Mouse (Mus musculus) heart, embryonic 16.5 days (tissue): ENCODE measurements around the gene Ccnd1. TPM values are rescaled to one million over a fixed set of nuclear protein-coding genes. Genes with fewer than 3 reads are reported as not detected.

ENCODE experiments used
- ATAC-seq: fragments of 200-750 bp; cut with Nextera tagmentation; replicated peaks from 2 replicates; pipeline ENCODE4 v1.8.0; 2017; ENCODE audit warnings: moderate number of reproducible peaks; ENCODE audit not compliant: insufficient read depth, low FRiP score; ENCODE audit errors: extremely low read depth
- H3K27ac ChIP-seq: fragments of 300-500 bp; sonication (generic); 2 replicates; pipeline ENCODE4 v1.5.1; 2014; ENCODE audit warnings: mild to moderate bottlenecking, low read length, control low read depth, moderate library complexity
- H3K27me3 ChIP-seq: fragments of 300-500 bp; sonication (generic); 2 replicates; pipeline ENCODE4 v1.6.1; 2014; ENCODE audit warnings: low read length, mixed read lengths; ENCODE audit not compliant: control insufficient read depth, insufficient read depth
- H3K36me3 ChIP-seq: fragments of 300-500 bp; sonication (generic); 2 replicates; pipeline ENCODE4 v1.6.1; 2014; ENCODE audit not compliant: control insufficient read depth, insufficient read depth
- H3K4me1 ChIP-seq: fragments of 300-500 bp; sonication (generic); 2 replicates; pipeline ENCODE4 v1.6.1; 2014; ENCODE audit warnings: low read length, mixed read lengths; ENCODE audit not compliant: control insufficient read depth, insufficient read depth
- H3K4me2 ChIP-seq: fragments of 300-500 bp; sonication (generic); 2 replicates; pipeline ENCODE4 v1.6.1; 2014; ENCODE audit warnings: low read depth, mild to moderate bottlenecking, control low read depth, low read length
- H3K4me3 ChIP-seq: fragments of 300-500 bp; sonication (generic); 2 replicates; pipeline ENCODE4 v1.5.1; 2014; ENCODE audit warnings: mild to moderate bottlenecking, control low read depth, low read length
- H3K9ac ChIP-seq: fragments of 300-500 bp; sonication (generic); 2 replicates; pipeline ENCODE4 v1.6.1; 2014; ENCODE audit warnings: low read length, control low read depth
- H3K9me3 ChIP-seq: fragments of 300-500 bp; sonication (generic); replicated peaks from 2 replicates; pipeline ENCODE4 v1.6.1; 2016; ENCODE audit warnings: low read length; ENCODE audit not compliant: control insufficient read depth
- WGBS: fragments of 180-500 bp; shearing (Covaris S2); extraction: QIAGEN DNeasy Blood & Tissue Kit; methylation state at CpG from one replicate; pipeline ENCODE4 v1.1.7; 2014; 5-methylcytosine and 5-hydroxymethylcytosine counted together
- polyA plus RNA-seq: library from polyadenylated mRNA; unstranded; fragments of >200 nt; fragmentation: Nextera tagmentation; extraction: Ambion mirVana; gene quantifications from 2 replicates; pipeline ENCODE4 v1.2.1, GENCODE M21; 2015

Gene Ccnd1
- polyA plus RNA-seq, 1 experiment from 2014 or later, result 45.6 TPM

DNA sequence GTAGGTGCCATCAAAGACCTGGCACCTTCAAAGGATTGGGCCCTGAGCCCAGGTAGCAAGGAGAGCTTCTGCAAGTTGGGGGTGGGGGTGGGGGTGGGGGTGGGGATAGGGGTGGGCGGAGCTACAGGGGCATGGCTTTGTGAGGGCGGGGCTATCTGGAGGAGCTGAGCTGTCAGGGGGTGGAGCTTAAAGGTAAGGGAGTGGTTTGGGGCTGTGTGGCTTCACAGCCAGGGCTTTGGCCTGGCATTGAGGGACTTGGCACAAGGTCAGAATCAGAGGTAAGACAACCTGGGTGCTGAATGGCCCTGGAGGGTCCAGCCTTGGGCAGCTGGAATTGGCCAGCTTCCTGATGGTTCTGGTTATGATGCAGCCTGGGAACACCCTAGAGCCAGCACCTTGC, 32.0 kb upstream of the Ccnd1 start:
- no peak for ATAC-seq
- Histone ChIP-seq H3K4me2 (no peak overlapping the region), H3K27me3 (no peaks in the 10 kb centered on the region), H3K36me3 (no peaks in the 10 kb centered on the region), H3K27ac (no peak overlapping the region), H3K4me3 (no peak overlapping the region), H3K9ac (no peak overlapping the region), H3K9me3 (no peaks in the 10 kb centered on the region), H3K4me1 (no peaks in the 10 kb centered on the region)
- WGBS, result 55% methylated on average over 2 of the region's 2 CpGs

DNA sequence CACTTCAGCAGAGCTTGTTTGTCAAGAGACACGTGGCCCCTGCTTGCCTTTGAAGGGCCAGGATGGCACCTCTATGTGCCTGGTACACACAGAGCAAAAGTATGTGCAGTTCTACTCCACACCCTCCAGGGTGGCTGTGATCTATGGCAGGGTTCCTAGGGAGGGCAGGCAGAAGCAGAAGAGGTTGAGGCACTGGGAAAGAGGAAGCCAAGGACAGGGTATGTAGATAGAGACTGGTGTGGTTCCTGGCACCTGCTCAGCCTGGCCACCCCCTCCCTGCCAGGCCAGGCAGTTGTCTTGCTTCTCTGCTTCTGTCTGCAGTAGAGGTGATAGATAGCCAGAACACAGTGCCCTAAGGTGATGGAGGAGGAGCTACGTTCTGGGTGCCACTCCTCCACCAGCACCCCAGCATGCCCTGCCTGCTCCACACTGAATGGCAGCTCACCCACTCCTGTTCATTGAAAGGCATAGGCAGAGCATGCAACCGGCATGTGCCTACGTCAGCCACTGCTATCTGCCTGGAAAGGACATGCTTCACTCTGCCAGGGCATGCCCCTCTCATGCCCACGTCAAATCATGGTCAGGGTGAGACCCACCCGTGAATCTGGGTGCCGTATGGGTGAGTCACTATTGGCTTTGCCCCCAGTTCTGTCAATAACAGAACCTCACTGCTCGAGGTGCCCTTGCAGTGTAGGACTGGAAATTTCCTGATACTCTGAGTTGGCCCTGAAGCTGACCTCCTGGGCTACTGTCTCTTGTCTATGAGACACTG, 31.5 kb upstream of the Ccnd1 start:
- no peaks in the 10 kb centered on the region for H3K36me3 ChIP-seq
- 60% methylated on average over 8 of the region's 8 CpGs for WGBS

DNA sequence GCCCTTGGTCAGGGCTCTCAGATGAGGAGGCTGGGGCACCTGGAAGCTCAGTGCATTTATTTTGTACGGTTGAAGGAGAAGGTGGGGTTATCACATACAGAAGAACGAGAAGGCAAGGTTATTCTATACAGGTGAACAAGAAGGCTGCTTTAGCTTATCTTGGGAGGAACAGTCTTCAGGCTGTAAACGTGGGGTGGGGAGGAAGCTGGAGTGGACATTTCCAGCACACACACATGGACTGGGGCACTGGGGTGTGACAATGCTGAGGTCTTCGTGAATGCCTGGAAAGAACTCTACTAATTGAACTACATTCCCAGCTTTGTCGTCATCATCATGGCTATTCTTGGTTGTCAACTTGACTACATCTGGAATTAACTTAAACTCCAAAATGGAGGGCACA, 26.2 kb upstream of the Ccnd1 start:
- Histone ChIP-seq H3K27me3 (no peaks in the 10 kb centered on the region), H3K27ac (no peak overlapping the region), H3K4me1 (no peaks in the 10 kb centered on the region), H3K9me3 (no peaks in the 10 kb centered on the region), H3K4me3 (no peak overlapping the region), H3K9ac (no peak overlapping the region), H3K4me2 (no peak overlapping the region), H3K36me3 (no peaks in the 10 kb centered on the region)
- ATAC-seq, result no peak
- WGBS, result 74% methylated on average over 5 of the region's 5 CpGs

More for the DNA sequence above, 31.5 kb upstream of the Ccnd1 start:
- no peaks in the 10 kb centered on the region for H3K27me3 ChIP-seq
- H3K4me1 ChIP-seq, result no peaks in the 10 kb centered on the region
- H3K4me3 ChIP-seq, result no peak overlapping the region
- no peak; the same call in 1 of the 2 replicates for ATAC-seq
- H3K27ac ChIP-seq, result no peak overlapping the region
- H3K9me3 ChIP-seq, result no peaks in the 10 kb centered on the region
- no peak overlapping the region for H3K4me2 ChIP-seq
- H3K9ac ChIP-seq, result no peak overlapping the region

DNA sequence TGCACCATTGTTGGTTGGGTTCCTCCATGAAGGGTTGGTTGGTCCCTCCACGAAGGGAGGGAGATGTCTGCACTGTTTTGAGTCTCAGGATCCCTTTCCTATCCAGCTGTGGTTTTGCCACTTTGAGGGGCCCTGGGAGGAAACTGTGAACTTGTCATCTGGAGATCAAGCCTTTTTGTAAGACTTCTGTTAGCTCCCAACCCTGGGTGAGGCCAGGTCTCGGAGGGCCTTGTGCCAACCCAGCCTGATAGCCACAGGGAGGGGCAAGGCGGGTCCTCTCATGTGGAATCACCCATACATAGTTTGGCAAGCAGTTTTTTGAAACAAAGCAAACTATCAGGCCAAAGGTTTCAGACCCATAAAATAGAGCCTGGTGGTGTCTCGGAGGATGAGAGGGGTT, 24.6 kb upstream of the Ccnd1 start:
- Histone ChIP-seq H3K36me3 (no peaks in the 10 kb centered on the region), H3K9me3 (no peaks in the 10 kb centered on the region), H3K27ac (no peak overlapping the region), H3K9ac (no peak overlapping the region), H3K27me3 (no peaks in the 10 kb centered on the region), H3K4me1 (no peaks in the 10 kb centered on the region), H3K4me3 (no peak overlapping the region), H3K4me2 (no peak overlapping the region)
- 76% methylated on average over 4 of the region's 4 CpGs for whole genome bisulfite sequencing
- no peak for ATAC-seq

DNA sequence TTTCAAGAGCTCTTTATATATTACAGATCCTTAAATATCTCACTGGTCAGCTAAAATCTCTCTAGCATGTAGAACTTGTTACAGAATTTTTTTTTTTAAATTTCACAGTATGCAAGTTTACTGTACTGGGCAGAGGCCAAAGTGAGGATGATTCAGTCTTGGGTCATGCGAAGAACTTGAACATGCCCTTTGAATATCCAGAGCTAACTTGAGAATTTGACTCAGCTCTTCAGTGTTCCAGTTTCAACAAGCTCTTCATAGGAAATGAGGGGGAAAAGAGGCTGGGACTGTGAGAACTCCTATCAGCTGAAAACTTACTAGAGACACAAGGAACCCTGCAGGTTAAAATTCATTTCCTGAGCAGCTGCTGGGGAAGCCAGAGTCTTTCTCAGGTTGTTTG, 24.2 kb upstream of the Ccnd1 start:
- no peak overlapping the region for H3K4me2 ChIP-seq
- ATAC-seq, result no peak

DNA sequence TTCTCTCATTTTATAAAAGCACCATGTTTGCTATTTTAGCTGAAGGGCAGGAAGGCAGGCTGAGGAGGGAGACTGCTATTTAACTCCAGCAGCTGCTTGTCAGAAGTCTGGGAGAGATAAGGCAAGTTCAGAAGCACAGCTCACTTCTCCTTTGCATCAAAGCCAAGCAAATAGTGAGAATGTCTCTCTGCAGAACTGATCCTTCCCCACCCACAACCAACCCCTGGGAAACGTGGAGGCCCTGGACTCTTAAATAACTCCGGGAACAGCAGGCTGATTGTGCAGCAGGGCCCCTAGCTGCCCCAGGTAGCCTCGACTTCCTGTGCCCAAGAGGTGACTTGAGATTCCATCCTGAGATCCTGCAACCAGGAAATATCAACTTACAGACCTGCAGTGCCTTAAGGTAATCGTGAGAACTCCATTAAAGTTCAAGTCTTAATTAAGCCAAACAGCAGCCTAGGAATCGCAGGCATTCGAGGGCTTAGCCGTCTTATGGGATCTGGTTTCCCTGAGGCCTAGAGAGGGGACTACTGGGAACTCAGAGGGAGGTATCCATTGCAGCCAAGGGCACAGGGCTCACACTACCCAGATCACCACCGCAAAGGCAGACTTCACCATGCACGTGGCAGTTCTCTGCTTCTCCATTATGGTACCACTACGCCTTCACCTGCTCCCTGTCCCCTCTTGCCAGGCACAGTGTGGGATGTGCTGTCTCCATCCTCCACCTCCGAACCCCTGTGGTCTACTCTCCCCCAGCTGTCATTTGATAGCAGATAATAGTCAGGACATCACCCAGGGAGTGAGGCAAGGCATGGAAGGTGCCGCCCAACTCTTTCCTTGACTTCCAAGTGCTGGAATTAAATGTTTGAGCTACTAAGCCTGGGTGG, 19.0 kb upstream of the Ccnd1 start:
- Histone ChIP-seq H3K9ac (no peak overlapping the region), H3K4me1 (0 out of 2 replicates have a peak, but pooled peaks cover 4% of the 10 kb centered on the region), H3K27me3 (no peaks in the 10 kb centered on the region), H3K4me3 (no peak overlapping the region), H3K36me3 (no peaks in the 10 kb centered on the region), H3K27ac (no peak overlapping the region), H3K4me2 (no peak overlapping the region), H3K9me3 (no peaks in the 10 kb centered on the region)
- 51% methylated on average over 12 of the region's 12 CpGs for WGBS
- no peak for ATAC-seq

More for the DNA sequence above, 24.2 kb upstream of the Ccnd1 start:
- Histone ChIP-seq H3K36me3 (no peaks in the 10 kb centered on the region), H3K4me3 (no peak overlapping the region), H3K9me3 (no peaks in the 10 kb centered on the region), H3K4me1 (no peaks in the 10 kb centered on the region), H3K27ac (no peak overlapping the region), H3K27me3 (no peaks in the 10 kb centered on the region), H3K9ac (no peak overlapping the region)
- WGBS, result 91% methylated on average over 1 of the region's 1 CpGs

DNA sequence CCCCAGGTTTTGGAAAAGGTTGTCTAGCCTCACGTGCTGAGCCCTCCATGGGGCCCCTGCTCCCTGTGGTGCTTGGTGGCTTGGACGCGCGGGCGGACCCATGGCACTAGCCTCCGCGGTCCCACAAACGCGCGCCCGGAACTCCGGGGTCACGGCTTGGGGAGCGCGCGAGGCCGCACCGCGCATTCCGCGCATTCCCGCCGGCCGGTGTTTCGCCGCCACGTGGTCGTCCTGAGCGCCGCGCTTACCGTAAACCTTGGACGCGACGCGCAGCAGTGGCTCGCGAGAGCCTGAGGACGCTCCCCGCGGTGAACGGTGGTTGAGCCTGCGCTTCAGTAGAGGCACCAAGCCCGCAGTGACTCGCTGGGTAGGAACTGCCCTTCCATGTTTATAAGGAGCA, 3.5 kb upstream of the Ccnd1 start:
- H3K27me3 ChIP-seq, result peaks cover 3% of the 10 kb centered on the region; the same call in 1 of the 2 replicates
- H3K4me3 ChIP-seq, result peak overlapping the region; percentile 64
- H3K4me2 ChIP-seq, result peak overlapping the region; percentile 96
- no peaks in the 10 kb centered on the region for H3K36me3 ChIP-seq
- ATAC-seq, result peak; percentile 49
- peaks cover 28% of the 10 kb centered on the region for H3K4me1 ChIP-seq
- under 1% methylated on average over 45 of the region's 45 CpGs for whole genome bisulfite sequencing
- H3K9ac ChIP-seq, result peak overlapping the region; percentile 71
- H3K9me3 ChIP-seq, result no peaks in the 10 kb centered on the region
- H3K27ac ChIP-seq, result peak overlapping the region; percentile 33; the same call in 1 of the 2 replicates

DNA sequence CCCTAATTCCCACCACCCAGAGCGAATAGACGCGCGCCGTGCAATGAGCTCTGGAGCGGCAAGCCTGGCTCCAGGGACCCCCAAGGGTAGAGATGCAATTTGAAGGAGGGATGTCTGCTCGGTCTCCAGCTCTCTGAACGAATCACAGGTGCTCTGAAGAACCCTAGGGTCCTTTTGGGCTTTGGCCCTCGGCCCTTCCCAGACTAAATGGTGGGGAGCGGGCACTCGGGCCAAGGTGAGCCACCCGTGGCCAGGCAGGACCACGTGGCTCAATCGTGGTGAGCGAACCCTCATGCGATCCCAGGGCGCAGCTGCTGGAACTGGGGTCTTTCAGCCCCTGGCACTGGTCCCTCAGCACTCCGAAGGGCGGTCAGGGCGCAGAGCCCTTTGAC, 3.0 kb upstream of the Ccnd1 start:
- Histone ChIP-seq H3K9me3 (no peaks in the 10 kb centered on the region), H3K9ac (peak overlapping the region; percentile 71), H3K36me3 (no peaks in the 10 kb centered on the region), H3K27me3 (peaks cover 3% of the 10 kb centered on the region; the same call in 1 of the 2 replicates), H3K27ac (peak overlapping the region; percentile 96; the same call in 1 of the 2 replicates), H3K4me3 (peak overlapping the region; percentile 64), H3K4me2 (peak overlapping the region; percentile 96), H3K4me1 (peaks cover 28% of the 10 kb centered on the region)
- no peak for ATAC-seq
- WGBS, result 1% methylated on average over 20 of the region's 20 CpGs
